Mouse (Mus musculus) spleen, embryonic (tissue): ENCODE results near the gene Rmdn2.

Source experiments
- CTCF ChIA-PET: fragments of 350-600 bp; sonication (Branson Sonifier 250); formaldehyde crosslinking; loops from one replicate; lab custom pipeline; 2022; lab: Charles Lee

Rmdn2 gene

GRCm38 (mm10) chr17:79700871-79701270 is 89.2 kb downstream of the Rmdn2 start:
- CTCF ChIA-PET, result no interaction called here

GRCm38 (mm10) chr17:79705671-79706455 is 94.2 kb downstream of the Rmdn2 start:
- CTCF ChIA-PET, result no interaction called here

GRCm38 (mm10) chr17:79708168-79708567 is 96.5 kb downstream of the Rmdn2 start:
- CTCF ChIA-PET, result no interaction called here

GRCm38 (mm10) chr17:79709718-79710117 is 98.1 kb downstream of the Rmdn2 start:
- CTCF ChIA-PET, result no interaction called here

- CTCF ChIA-PET, result no interaction called here
Observed at GRCm38 (mm10) chr17:79710246-79710842, 98.7 kb downstream of the Rmdn2 start.

GRCm38 (mm10) chr17:79711944-79712343 is 100.3 kb downstream of the Rmdn2 start:
- CTCF ChIA-PET, result interaction anchor here (0.6 kb wide), 1 partner anchor 903 kb away, joined by 3 read pairs; no protein-coding TSS in a partner anchor

- CTCF ChIA-PET, result no interaction called here
Observed at GRCm38 (mm10) chr17:79712536-79712935, 100.9 kb downstream of the Rmdn2 start.

GRCm38 (mm10) chr17:79713276-79713642 is 101.6 kb downstream of the Rmdn2 start:
- CTCF ChIA-PET, result no interaction called here

- CTCF ChIA-PET, result no interaction called here
Observed at GRCm38 (mm10) chr17:79713643-79714367, 102.1 kb downstream of the Rmdn2 start.

- CTCF ChIA-PET, result interaction anchor here (0.6 kb wide), 1 partner anchor 259 kb away, joined by 11 read pairs; no protein-coding TSS in a partner anchor
Observed at GRCm38 (mm10) chr17:79714368-79714895, 102.8 kb downstream of the Rmdn2 start.

- CTCF ChIA-PET, result interaction anchor here (0.6 kb wide), 1 partner anchor 258 kb away, joined by 11 read pairs; no protein-coding TSS in a partner anchor
Observed at GRCm38 (mm10) chr17:79714931-79715637, 103.4 kb downstream of the Rmdn2 start, which contains the start of gene Cyp1b1. Gene Cyp1b1, minus strand, starts transcription at chr17:79715061.

GRCm38 (mm10) chr17:79715649-79716143 is 104.0 kb downstream of the Rmdn2 start:
- CTCF ChIA-PET, result interaction anchor here (0.7 kb wide), 1 partner anchor 1109 kb away, joined by 3 read pairs; no protein-coding TSS in a partner anchor

- CTCF ChIA-PET, result no interaction called here
Observed at GRCm38 (mm10) chr17:79720681-79721080, 109.0 kb downstream of the Rmdn2 start.

- CTCF ChIA-PET, result no interaction called here
Observed at GRCm38 (mm10) chr17:79726613-79727012, 115.0 kb downstream of the Rmdn2 start.

- CTCF ChIA-PET, result no interaction called here
Observed at GRCm38 (mm10) chr17:79728053-79728584, 116.5 kb downstream of the Rmdn2 start.

GRCm38 (mm10) chr17:79728585-79729503 is 117.2 kb downstream of the Rmdn2 start:
- CTCF ChIA-PET, result no interaction called here

- CTCF ChIA-PET, result no interaction called here
Observed at GRCm38 (mm10) chr17:79730988-79731387, 119.3 kb downstream of the Rmdn2 start.

GRCm38 (mm10) chr17:79733039-79733438 is 121.4 kb downstream of the Rmdn2 start:
- CTCF ChIA-PET, result no interaction called here

GRCm38 (mm10) chr17:79737598-79737997 is 125.9 kb downstream of the Rmdn2 start:
- CTCF ChIA-PET, result no interaction called here
